7 mouse cellular contexts compared by ENCODE assay signal in genomic region chr2:117477503-117477902, GRCm38 (mm10).
DNase-seq lines count a peak whose midpoint lies in the region; ATAC-seq and TF ChIP-seq lines count a peak whose summit lies in the region.
"Not testable (repeated sequence)": the region's sequence is repeated elsewhere in the genome, so short reads cannot be mapped to it uniquely, and the experiment has no call there.

No protein-coding gene starts in this region.

- not testable (repeated sequence) for H3K36me3 ChIP-seq in forebrain, embryonic 13.5 days (ENCODE audit: poor library complexity, severe bottlenecking); forebrain, embryonic 16.5 days (ENCODE audit: control insufficient read depth, insufficient read depth); hindbrain, embryonic 13.5 days; hindbrain, embryonic 15.5 days; hindbrain, postnatal 0 days (ENCODE audit: insufficient read depth, low read length); midbrain, embryonic 15.5 days (replicated peaks)

- not testable (repeated sequence) for H3K27me3 ChIP-seq in forebrain, embryonic 13.5 days; forebrain, embryonic 16.5 days (replicated peaks; ENCODE audit: control insufficient read depth, insufficient read depth, low read length); hindbrain, embryonic 13.5 days; hindbrain, embryonic 15.5 days; hindbrain, postnatal 0 days (ENCODE audit: insufficient read depth, low read length); midbrain, embryonic 15.5 days (replicated peaks)

- DNase-seq in hindbrain, postnatal 0 days (ENCODE audit: low spot score), result not testable (repeated sequence)
- peak; percentile 11 for DNase-seq in retina, postnatal 1 day

- peak; percentile 27; the same call in 1 of the 2 replicates for ATAC-seq in forebrain, embryonic 13.5 days
- peak; percentile 49; the same call in 1 of the 2 replicates for ATAC-seq in forebrain, embryonic 16.5 days
- peak; percentile 32; the same call in 1 of the 2 replicates for ATAC-seq in hindbrain, embryonic 13.5 days (ENCODE audit: low FRiP score)
- ATAC-seq in hindbrain, embryonic 15.5 days (ENCODE audit: low FRiP score, low read depth), result 0 out of 2 replicates have a peak, but pooled peaks have one; percentile 59
- 0 out of 2 replicates have a peak, but pooled peaks have one; percentile 18 for ATAC-seq in hindbrain, postnatal 0 days
- 0 out of 2 replicates have a peak, but pooled peaks have one; percentile 48 for ATAC-seq in midbrain, embryonic 15.5 days (replicated peaks)

- not testable (repeated sequence) for H3K9ac ChIP-seq in forebrain, embryonic 13.5 days; forebrain, embryonic 16.5 days (replicated peaks; ENCODE audit: low read depth, low read length); hindbrain, embryonic 13.5 days; hindbrain, embryonic 15.5 days; hindbrain, postnatal 0 days (replicated peaks; ENCODE audit: low read length); midbrain, embryonic 15.5 days

- H3K9me3 ChIP-seq in forebrain, embryonic 13.5 days (replicated peaks); forebrain, embryonic 16.5 days (ENCODE audit: control insufficient read depth, low read length); hindbrain, embryonic 13.5 days; hindbrain, embryonic 15.5 days; hindbrain, postnatal 0 days (ENCODE audit: low read length); midbrain, embryonic 15.5 days: not testable (repeated sequence)

- not testable (repeated sequence) for H3K27ac ChIP-seq in forebrain, embryonic 13.5 days; forebrain, embryonic 16.5 days (ENCODE audit: low read length); hindbrain, embryonic 13.5 days; hindbrain, embryonic 15.5 days (replicated peaks); hindbrain, postnatal 0 days; midbrain, embryonic 15.5 days

- not testable (repeated sequence) for TF ChIP-seq CTCF in hindbrain, postnatal 0 days (IDR thresholded peaks at IDR 0.05; ENCODE audit: low read depth)

- H3K4me3 ChIP-seq in forebrain, embryonic 13.5 days; forebrain, embryonic 16.5 days (replicated peaks; ENCODE audit: low read length); hindbrain, embryonic 13.5 days; hindbrain, embryonic 15.5 days; hindbrain, postnatal 0 days (ENCODE audit: low read length); midbrain, embryonic 15.5 days: not testable (repeated sequence)

- H3K4me2 ChIP-seq in forebrain, embryonic 13.5 days; forebrain, embryonic 16.5 days (ENCODE audit: low read length); hindbrain, embryonic 13.5 days; hindbrain, embryonic 15.5 days; hindbrain, postnatal 0 days (ENCODE audit: low read depth, low read length); midbrain, embryonic 15.5 days: not testable (repeated sequence)

- WGBS in forebrain, embryonic 13.5 days, result 94% methylated on average over 11 of the region's 11 CpGs
- 84% methylated on average over 11 of the region's 11 CpGs for WGBS in forebrain, embryonic 16.5 days
- WGBS in hindbrain, embryonic 13.5 days, result 67% methylated on average over 11 of the region's 11 CpGs
- WGBS in hindbrain, embryonic 15.5 days, result 80% methylated on average over 11 of the region's 11 CpGs
- WGBS in hindbrain, postnatal 0 days, result 78% methylated on average over 8 of the region's 11 CpGs
- 88% methylated on average over 11 of the region's 11 CpGs for WGBS in midbrain, embryonic 15.5 days

- not testable (repeated sequence) for H3K4me1 ChIP-seq in forebrain, embryonic 13.5 days; forebrain, embryonic 16.5 days (replicated peaks; ENCODE audit: control insufficient read depth, insufficient read depth, low read length); hindbrain, embryonic 13.5 days (replicated peaks); hindbrain, embryonic 15.5 days (replicated peaks); hindbrain, postnatal 0 days (ENCODE audit: insufficient read depth, low read length); midbrain, embryonic 15.5 days
